ENCODE assay signal across 8 mouse cellular contexts in the genomic region with DNA sequence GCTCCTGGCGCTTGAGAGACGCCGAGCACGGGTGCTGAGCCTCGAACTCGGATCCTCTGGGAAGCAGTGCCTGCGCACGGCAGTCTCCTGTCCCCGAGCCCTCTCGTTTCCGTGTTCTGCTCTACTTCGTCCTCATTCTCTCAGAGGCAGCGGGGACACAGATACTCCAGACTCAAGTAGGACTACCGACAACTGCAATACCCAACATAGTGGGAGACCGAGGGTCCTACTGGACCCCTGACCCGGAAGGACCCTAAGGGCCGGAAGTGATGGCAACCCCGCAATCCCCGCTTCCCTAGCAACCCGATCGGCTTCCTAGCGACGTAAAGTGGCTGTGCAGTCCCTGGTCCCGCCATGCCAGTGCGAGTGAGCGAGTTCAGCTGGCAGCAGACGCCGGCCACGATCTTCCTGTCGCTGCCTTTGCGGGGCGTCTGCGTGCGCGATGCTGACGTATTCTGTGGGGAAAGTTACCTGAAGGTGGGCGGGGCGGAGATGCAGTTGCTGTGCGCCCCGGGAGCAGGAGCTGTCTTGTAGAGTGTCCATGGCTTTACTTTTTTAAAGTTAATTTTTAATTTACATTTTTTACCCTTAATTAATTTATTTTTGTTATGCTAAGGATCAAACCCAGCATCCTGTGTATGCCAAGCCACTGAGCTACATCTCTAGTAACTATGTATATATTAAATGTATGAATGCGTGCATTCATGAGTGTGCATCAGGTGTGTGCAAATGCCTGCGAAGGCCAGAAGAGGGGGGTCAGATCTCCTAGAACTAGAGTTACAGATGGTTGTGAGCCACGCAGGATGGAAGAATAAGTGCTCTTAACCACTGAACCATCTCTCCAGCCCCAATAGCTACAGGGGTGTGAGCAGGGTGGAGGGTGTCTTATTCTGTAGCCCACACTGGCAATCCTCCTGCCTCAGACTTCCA. TPM values are rescaled to one million over a fixed set of nuclear protein-coding genes. Genes with fewer than 3 reads are reported as not detected.
DNase-seq lines count a peak whose midpoint lies in the region; ATAC-seq and TF ChIP-seq lines count a peak whose summit lies in the region.

A gene (plus strand): TSS at position 265 of the 930 bp plus-strand sequence.
A gene (plus strand): TSS at position 332 of the 930 bp plus-strand sequence.

- H3K27me3 ChIP-seq in heart, embryonic 13.5 days (replicated peaks): no peaks in the 10 kb centered on the region
- H3K27me3 ChIP-seq in kidney, postnatal 0 days (ENCODE audit: insufficient read depth, low read length): no peaks in the 10 kb centered on the region
- no peaks in the 10 kb centered on the region for H3K27me3 ChIP-seq in liver, adult 2 months (ENCODE audit: control insufficient read depth, insufficient read depth, low read length)

- peak within 1 kb of the TSS; percentile 75 for H3K4me2 ChIP-seq in heart, embryonic 13.5 days
- H3K4me2 ChIP-seq in kidney, postnatal 0 days (ENCODE audit: low read length): peak within 1 kb of the TSS; percentile 69

- H3K79me2 ChIP-seq in liver, adult 2 months (ENCODE audit: control insufficient read depth, insufficient read depth, low read length): no peaks in the 10 kb centered on the region

- peak within 1 kb of the TSS; percentile 78 for H3K9ac ChIP-seq in heart, embryonic 13.5 days
- peak within 1 kb of the TSS; percentile 56 for H3K9ac ChIP-seq in kidney, postnatal 0 days (ENCODE audit: low read depth, low read length)
- peak within 1 kb of the TSS; percentile 62 for H3K9ac ChIP-seq in liver, adult 2 months (ENCODE audit: low read depth, low read length)

- H3K9me3 ChIP-seq in heart, embryonic 13.5 days: no peaks in the 10 kb centered on the region
- no peaks in the 10 kb centered on the region for H3K9me3 ChIP-seq in kidney, postnatal 0 days (replicated peaks; ENCODE audit: low read length)

- no peak within 1 kb of the TSS for H3K27ac ChIP-seq in embryonic fibroblast, embryonic 13.5 days (ENCODE audit: insufficient read depth, low read length)
- H3K27ac ChIP-seq in heart, embryonic 13.5 days (replicated peaks): peak within 1 kb of the TSS; percentile 39; the same call in 1 of the 2 replicates
- peak within 1 kb of the TSS; percentile 70; the same call in 1 of the 2 replicates for H3K27ac ChIP-seq in kidney, postnatal 0 days
- H3K27ac ChIP-seq in liver, adult 2 months (replicated peaks; ENCODE audit: insufficient read depth, low read depth, low read length): no peak within 1 kb of the TSS

- peak; percentile 42; the same call in 1 of the 2 replicates for TF ChIP-seq POLR2A in embryonic fibroblast, embryonic 13.5 days (IDR thresholded peaks at IDR 0.05; ENCODE audit: low read depth, low read length)
- no peak for TF ChIP-seq POLR2A in liver, adult 2 months (IDR thresholded peaks at IDR 0.05; ENCODE audit: extremely low read depth, insufficient read depth, low read length)

- H3K4me3 ChIP-seq in embryonic fibroblast, embryonic 13.5 days (ENCODE audit: insufficient read depth, low read length): peak within 1 kb of the TSS; percentile 45
- H3K4me3 ChIP-seq in heart, embryonic 13.5 days: peak within 1 kb of the TSS; percentile 70
- H3K4me3 ChIP-seq in kidney, postnatal 0 days (replicated peaks; ENCODE audit: low read depth, low read length): peak within 1 kb of the TSS; percentile 58
- peak within 1 kb of the TSS; percentile 75 for H3K4me3 ChIP-seq in liver, adult 2 months (ENCODE audit: insufficient read depth, low read depth, low read length)

- peak; percentile 51 to 62 for DNase-seq in urinary bladder, adult 18-20 months (ENCODE audit: low spot score in 2 of 2)
- no peak for DNase-seq in urinary bladder, postnatal 10 days (ENCODE audit: low spot score)
- peak; percentile 92 for DNase-seq in kidney, postnatal 0 days (ENCODE audit: low spot score)
- DNase-seq in liver, adult 2 months (ENCODE audit: extremely low read depth, low read depth, low spot score): peak; percentile 54
- DNase-seq in spleen, postnatal 4 days (ENCODE audit: low spot score in 2 of 2): peak; percentile 64 to 81

- ATAC-seq in heart, embryonic 13.5 days (ENCODE audit: extremely low read depth, insufficient number of reproducible peaks, low FRiP score, low TSS enrichment): peak; percentile 54; the same call in 1 of the 2 replicates
- ATAC-seq in kidney, postnatal 0 days (replicated peaks; ENCODE audit: low FRiP score, low read depth): peak; percentile 90
- ATAC-seq in monocyte, adult 5-6 weeks (replicated peaks; ENCODE audit: insufficient number of reproducible peaks, low FRiP score, low TSS enrichment, poor library complexity, severe bottlenecking): peak; percentile 85

- WGBS in heart, embryonic 13.5 days: 2% methylated on average over 43 of the region's 43 CpGs
- WGBS in kidney, postnatal 0 days: 2% methylated on average over 43 of the region's 43 CpGs
- 4% methylated on average over 43 of the region's 43 CpGs for WGBS in liver, adult 2 months

- no peaks in the 10 kb centered on the region for H3K4me1 ChIP-seq in embryonic fibroblast, embryonic 13.5 days (ENCODE audit: control insufficient read depth, insufficient read depth, low read length)
- peaks cover 7% of the 10 kb centered on the region; the same call in 1 of the 2 replicates for H3K4me1 ChIP-seq in heart, embryonic 13.5 days
- peaks cover 5% of the 10 kb centered on the region; the same call in 1 of the 2 replicates for H3K4me1 ChIP-seq in kidney, postnatal 0 days (replicated peaks; ENCODE audit: insufficient read depth, low read length)
- no peaks in the 10 kb centered on the region; the same call in 1 of the 2 replicates for H3K4me1 ChIP-seq in liver, adult 2 months (ENCODE audit: control insufficient read depth, insufficient read depth, low read length)

- H3K36me3 ChIP-seq in heart, embryonic 13.5 days: no peaks in the 10 kb centered on the region
- H3K36me3 ChIP-seq in kidney, postnatal 0 days (ENCODE audit: insufficient read depth, low read length): no peaks in the 10 kb centered on the region
- H3K36me3 ChIP-seq in liver, adult 2 months (ENCODE audit: control insufficient read depth, insufficient read depth, low read length): no peaks in the 10 kb centered on the region

- TF ChIP-seq CTCF in embryonic fibroblast, embryonic 13.5 days (IDR thresholded peaks at IDR 0.05; ENCODE audit: borderline replicate concordance, insufficient read depth, low read length): no peak
- TF ChIP-seq CTCF in kidney, postnatal 0 days (IDR thresholded peaks at IDR 0.05; ENCODE audit: low read depth): no peak; the same call in 1 of the 2 replicates
- TF ChIP-seq CTCF in liver, adult 2 months (IDR thresholded peaks at IDR 0.05; ENCODE audit: low read depth, low read length): 0 out of 2 replicates have a peak, but pooled peaks have one; percentile 12

RNA-seq across cellular contexts. Expression of the first gene that starts in this region (rescaled TPM):
- 0.86 and 0.95 TPM in 2 replicates for polyA plus RNA-seq in embryonic fibroblast, embryonic 13.5 days (2011; ENCODE audit: insufficient read length, low read depth, missing spikeins)
- 0.62 and 0.88 TPM in 2 replicates for polyA plus RNA-seq in heart, embryonic 13.5 days (2015; fragmentation: Nextera tagmentation; extraction: Ambion mirVana)
- 2.8 and 3.3 TPM in 2 replicates for polyA plus RNA-seq in kidney, postnatal 0 days (2015; fragmentation: Nextera tagmentation; extraction: Ambion mirVana)
- total RNA-seq in liver, adult 2 months (2014; rRNA removed): 0.09 and 0.20 TPM in 2 replicates
- polyA plus RNA-seq in liver, adult 2 months (2012; rRNA removed): 0.05 and 0.24 TPM in 2 replicates
- total RNA-seq in monocyte, adult 5-6 weeks (2017): 0.29 to 3.4 TPM in 2 of 3 replicates, not detected in the other

RNA-seq across cellular contexts. Expression of the second gene that starts in this region (rescaled TPM):
- 0.30 TPM in 1 of 2 replicates, not detected in the other for polyA plus RNA-seq in embryonic fibroblast, embryonic 13.5 days (2011; ENCODE audit: insufficient read length, low read depth, missing spikeins)
- not detected in 2 replicates for polyA plus RNA-seq in heart, embryonic 13.5 days (2015; fragmentation: Nextera tagmentation; extraction: Ambion mirVana)
- not detected in 2 replicates for polyA plus RNA-seq in kidney, postnatal 0 days (2015; fragmentation: Nextera tagmentation; extraction: Ambion mirVana)
- total RNA-seq in liver, adult 2 months (2014; rRNA removed): not detected in 2 replicates
- polyA plus RNA-seq in liver, adult 2 months (2012; rRNA removed): not detected in 2 replicates
- 1.0 TPM in 1 of 3 replicates, not detected in the others for total RNA-seq in monocyte, adult 5-6 weeks (2017)

Comparison
In these comparisons a context has a peak if more than half of its experiments do, and no peak if none do; other contexts are left out.
1. Peak in ATAC-seq, H3K4me3 ChIP-seq, H3K27ac ChIP-seq, H3K9ac ChIP-seq and H3K4me2 ChIP-seq in heart, embryonic 13.5 days; RNA of the genes that start here not detected or under 1 TPM.
2. Peak in DNase-seq, H3K4me3 ChIP-seq and H3K9ac ChIP-seq in liver, adult 2 months; RNA of the genes that start here not detected or under 1 TPM.